ENCODE assay signal across 8 mouse cellular contexts in the genomic region with DNA sequence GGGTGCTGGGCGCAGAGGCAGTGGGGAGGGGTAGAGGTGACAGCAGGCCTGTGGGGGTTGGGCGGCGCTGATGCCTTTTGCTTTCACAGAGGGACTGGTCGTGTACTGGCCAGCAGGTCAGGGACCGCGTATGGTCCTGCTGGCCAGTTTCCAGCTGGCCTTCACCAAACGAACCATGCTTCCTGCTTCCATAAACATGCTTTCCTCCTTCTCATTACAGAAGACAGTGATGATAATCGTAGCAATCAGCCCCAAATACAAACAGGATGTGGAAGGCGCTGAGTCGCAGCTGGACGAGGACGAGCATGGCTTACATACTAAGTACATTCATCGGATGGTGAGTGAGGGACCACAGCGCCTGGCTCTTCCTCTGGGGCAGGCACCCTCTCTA. TPM values are rescaled to one million over a fixed set of nuclear protein-coding genes. Genes with fewer than 3 reads are reported as not detected.
DNase-seq lines count a peak whose midpoint lies in the region; ATAC-seq lines count a peak whose summit lies in the region.

No protein-coding gene starts in this region.

- H3K4me1 ChIP-seq in brown adipose tissue, adult 24 weeks (ENCODE audit: control insufficient read depth, insufficient read depth, insufficient read length, low read length) = peaks cover 9% of the 10 kb centered on the region
- peaks cover 16% of the 10 kb centered on the region for H3K4me1 ChIP-seq in kidney, embryonic 14.5 days (ENCODE audit: control insufficient read depth, insufficient read depth, low read length)

- peak overlapping the region; percentile 5; the same call in 1 of the 2 replicates for H3K27ac ChIP-seq in brown adipose tissue, adult 24 weeks (replicated peaks; ENCODE audit: low read depth, low read length)
- H3K27ac ChIP-seq in kidney, embryonic 14.5 days (ENCODE audit: low read depth, low read length) = peak overlapping the region; percentile 85; the same call in 1 of the 2 replicates

- 20% methylated on average over 14 of the region's 14 CpGs for WGBS in kidney, embryonic 14.5 days

- DNase-seq in embryo, embryonic 10 days (ENCODE audit: low spot score) = peak; percentile 41
- DNase-seq in embryo, embryonic 10.5 days (ENCODE audit: low spot score) = no peak
- DNase-seq in heart, adult 8-10 months (ENCODE audit: low spot score) = peak; percentile 55
- DNase-seq in lung, postnatal 36 days = peak; percentile 78
- DNase-seq in left cerebral cortex, adult 9 months (ENCODE audit: low spot score in 2 of 2) = no peak
- no peak for DNase-seq in urinary bladder, postnatal 25 days (ENCODE audit: low spot score)

- H3K4me2 ChIP-seq in kidney, embryonic 14.5 days (replicated peaks; ENCODE audit: low read depth, low read length) = no peak overlapping the region; the same call in 1 of the 2 replicates

- peak overlapping the region; percentile 23; the same call in 1 of the 2 replicates for H3K9ac ChIP-seq in kidney, embryonic 14.5 days (ENCODE audit: low read depth, low read length)

- H3K4me3 ChIP-seq in brown adipose tissue, adult 24 weeks (ENCODE audit: insufficient read depth, low read depth, low read length) = no peak overlapping the region
- no peak overlapping the region for H3K4me3 ChIP-seq in kidney, embryonic 14.5 days (ENCODE audit: low read length)

- peak; percentile 65 for ATAC-seq in kidney, embryonic 14.5 days (ENCODE audit: low FRiP score, low TSS enrichment)

- H3K9me3 ChIP-seq in kidney, embryonic 14.5 days (ENCODE audit: control insufficient read depth, low read length) = no peaks in the 10 kb centered on the region

- H3K36me3 ChIP-seq in kidney, embryonic 14.5 days (ENCODE audit: control insufficient read depth, insufficient read depth, low read length) = peaks cover 7% of the 10 kb centered on the region

- no peaks in the 10 kb centered on the region for H3K27me3 ChIP-seq in kidney, embryonic 14.5 days (ENCODE audit: control insufficient read depth, insufficient read depth, low read length)

RNA-seq across cellular contexts. Expression of a gene that starts 33.9 kb away (rescaled TPM):
- polyA plus RNA-seq in brown adipose tissue, adult 24 weeks (2012; ENCODE audit: insufficient read depth, insufficient read length, missing spikeins) = 3.6 and 6.6 TPM in 2 replicates
- 1 to 10 TPM; 5.3 to 7.3 (median 6.0) TPM for total RNA-seq in heart, adult 8-10 months (2022)
- polyA plus RNA-seq in kidney, embryonic 14.5 days (2014; fragmentation: Nextera tagmentation; extraction: Ambion mirVana) = 16.6 and 19.6 TPM in 2 replicates

Comparison
In these comparisons a context has a peak if more than half of its experiments do, and no peak if none do; other contexts are left out.
1. DNase-seq: peak in embryo, embryonic 10 days (single experiment), heart, adult 8-10 months (single experiment) and lung, postnatal 36 days (single experiment); none in embryo, embryonic 10.5 days (single experiment), left cerebral cortex, adult 9 months (0 of 2) and urinary bladder, postnatal 25 days (single experiment).